Mouse (Mus musculus) right cerebral cortex, postnatal 10 days (tissue): ENCODE results near the gene Hivep2.

Source experiments
- DNase-seq, 2 experiments: peaks; one replicate each; pipeline ENCODE4 v3.0.0; 2021; ENCODE audit warnings: low spot score in 2 of 2

Gene Hivep2

DNA sequence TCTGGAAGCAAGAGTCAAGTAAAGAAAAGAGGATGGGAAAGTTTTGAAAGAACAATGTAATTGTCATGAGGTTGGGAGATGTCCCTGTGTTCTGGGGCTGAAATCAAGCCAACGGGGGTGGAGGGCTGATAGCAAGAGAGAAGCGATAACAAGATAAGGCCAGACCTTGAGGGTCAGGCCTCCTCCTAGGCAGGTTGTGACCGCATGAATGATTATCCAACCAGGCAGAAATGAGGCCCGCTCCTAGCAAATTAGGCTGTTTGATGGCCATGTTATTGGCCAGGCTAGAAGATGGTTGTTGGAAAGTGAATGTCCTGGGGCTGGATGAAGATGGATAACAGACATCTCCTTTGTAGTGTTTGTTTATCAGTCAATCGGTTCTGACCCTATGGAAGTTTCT is 5.4 kb downstream of the Hivep2 start:
- no peak for DNase-seq

DNA sequence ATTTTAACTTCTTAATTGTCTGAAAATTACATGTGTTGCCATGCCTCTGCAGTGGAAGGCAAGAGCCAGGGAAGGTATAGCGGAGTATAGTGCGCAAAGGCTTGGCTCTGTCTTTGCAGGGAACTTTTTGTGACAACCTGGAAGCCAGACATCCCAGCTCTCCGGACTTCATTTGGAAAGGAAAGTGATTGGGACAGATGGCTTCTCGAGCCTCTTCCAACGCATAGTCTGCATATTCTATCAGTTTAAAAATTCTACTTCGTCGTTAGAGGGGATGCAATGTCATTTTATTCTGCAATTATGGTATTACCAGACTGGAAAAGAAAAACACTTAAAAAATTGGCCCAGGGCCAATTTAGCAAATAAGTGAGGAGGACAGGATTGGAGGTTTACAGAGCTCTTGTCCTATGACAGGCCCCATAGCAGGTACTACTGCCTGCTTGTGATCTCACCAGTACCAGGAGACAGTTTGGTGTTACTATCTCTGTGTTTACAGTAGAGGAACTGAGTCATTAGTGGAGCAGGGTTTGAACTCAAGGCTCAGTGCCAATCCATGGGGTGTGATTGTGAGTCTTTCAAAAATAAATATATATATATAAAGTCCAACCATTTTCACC is 7.8 kb downstream of the Hivep2 start:
- DNase-seq: peak in 1 of 2 experiments; percentile 57

DNA sequence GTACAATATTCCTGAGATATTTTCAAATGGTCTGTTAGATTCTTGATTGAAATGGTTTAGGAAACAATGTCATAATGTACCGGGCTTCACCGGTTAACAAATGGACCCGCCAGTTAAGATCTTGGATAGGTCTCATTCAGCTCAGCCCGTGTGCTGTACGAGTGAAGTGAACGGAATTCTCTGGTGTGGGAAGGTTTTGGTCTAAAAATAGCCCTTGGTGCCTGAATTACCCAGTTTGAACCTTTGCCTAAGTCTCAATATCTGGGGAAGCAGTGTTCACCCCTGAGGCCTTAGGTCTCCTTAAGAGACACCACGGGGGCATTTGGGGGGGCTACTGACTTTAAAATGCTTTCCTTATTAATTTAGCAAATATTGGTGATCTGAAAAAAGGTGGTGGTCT is 8.6 kb downstream of the Hivep2 start:
- no peak for DNase-seq

DNA sequence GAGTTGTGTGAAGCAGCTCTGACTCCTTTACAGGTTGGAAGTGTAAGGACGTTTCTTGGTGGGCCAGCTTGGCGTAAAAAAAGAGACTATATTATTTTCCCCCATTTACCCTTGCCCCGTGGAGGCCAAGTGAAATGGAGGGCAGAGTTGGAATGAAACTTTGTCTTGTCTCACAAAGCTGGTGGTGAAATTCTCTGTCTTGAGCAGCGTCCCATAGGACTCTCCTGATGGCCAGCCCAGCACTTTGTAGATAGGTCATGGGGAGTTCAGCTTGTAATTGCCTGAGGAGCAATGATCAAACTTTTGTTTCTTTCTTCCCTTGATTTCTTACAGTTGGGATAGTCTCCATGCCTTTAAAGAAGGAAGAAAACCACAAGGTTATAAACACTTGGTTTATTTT is 10.0 kb downstream of the Hivep2 start:
- no peak for DNase-seq

DNA sequence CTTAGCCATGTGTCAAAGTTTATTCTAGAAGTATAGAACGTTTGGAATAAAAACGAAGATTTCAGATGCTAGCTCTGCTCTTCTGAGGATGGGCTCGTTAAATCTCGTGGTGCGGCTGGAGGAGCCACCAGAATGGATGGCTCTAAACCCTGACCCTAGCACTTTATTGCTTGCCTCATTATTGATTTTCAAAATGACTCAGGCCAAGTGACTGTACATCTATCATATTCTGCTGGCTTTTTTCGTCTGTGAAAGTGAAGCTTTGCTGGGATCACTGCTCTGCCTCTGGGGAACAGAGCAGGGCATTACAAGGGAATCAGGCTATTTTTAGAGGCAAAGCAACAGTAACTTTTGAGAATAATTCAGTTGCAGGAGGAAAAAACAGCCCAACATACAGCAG is 10.4 kb downstream of the Hivep2 start:
- DNase-seq: no peak

DNA sequence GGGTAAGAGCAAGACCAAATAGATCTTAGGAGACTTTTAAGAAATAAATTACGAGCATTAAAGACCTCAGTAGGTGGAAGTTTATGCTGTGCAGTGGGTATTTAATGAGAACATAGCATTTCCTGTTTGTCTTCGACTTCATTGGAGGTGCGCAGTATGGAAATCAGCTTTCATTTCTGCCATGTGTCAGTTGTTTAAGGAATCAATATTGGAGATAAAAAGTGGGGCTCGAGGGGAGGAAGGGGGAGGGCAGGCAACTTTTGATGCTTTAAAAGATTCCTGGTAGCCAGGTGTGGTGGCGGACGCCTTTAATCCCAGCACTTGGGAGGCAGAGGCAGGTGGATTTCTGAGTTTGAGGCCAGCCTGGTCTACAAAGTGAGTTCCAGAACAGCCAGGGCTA is 16.4 kb downstream of the Hivep2 start:
- DNase-seq: no peak

DNA sequence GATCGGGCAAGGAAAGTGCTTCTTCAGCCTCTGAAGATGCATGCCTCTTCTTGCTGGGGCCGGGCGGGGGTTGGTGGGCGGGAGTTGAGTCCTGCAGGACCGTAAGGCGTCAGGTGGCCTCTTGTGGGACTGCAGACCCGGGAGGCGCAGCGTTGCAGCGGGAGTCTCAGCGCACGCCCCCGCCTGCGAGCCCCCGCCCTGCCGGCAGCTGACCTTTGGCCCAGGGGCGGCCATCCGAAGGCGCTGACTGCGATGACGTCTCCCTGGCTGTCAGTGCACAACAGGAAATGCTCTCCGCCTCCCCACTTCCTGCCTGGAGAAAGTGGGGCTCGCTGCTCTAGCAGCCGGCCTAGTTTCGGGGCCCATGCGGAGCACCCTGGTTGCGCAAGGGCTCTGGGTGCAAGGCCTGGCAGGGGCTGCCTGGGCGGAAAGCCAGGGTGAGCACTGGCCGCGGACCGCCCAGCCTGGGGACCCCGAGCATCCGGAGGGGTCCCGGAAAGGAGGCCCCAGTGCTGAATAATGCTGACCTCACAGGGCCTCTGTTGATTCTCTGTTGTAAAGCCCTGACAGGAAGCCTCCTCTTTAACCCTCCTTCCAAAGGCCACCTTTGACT is 17.0 kb downstream of the Hivep2 start:
- DNase-seq: peak; percentile 74 to 76

DNA sequence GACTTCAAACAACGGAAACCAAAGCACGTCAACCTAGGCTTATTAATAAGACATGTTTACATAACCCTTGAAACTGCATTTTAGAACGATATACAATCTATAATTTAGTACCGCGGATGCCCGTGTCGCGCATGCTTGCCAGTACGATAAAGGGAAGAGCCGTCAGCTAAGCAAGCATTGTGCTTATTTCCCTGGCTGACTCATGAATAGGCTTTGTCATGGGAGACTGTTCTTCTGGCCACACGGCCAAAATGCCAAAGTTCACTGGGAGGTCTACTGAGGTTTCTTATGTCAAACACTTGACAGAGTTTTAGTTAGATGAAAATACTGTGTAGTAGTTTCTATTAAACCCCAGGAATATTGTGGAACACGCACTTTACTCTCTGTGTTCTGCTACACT is 17.8 kb downstream of the Hivep2 start:
- no peak for DNase-seq

DNA sequence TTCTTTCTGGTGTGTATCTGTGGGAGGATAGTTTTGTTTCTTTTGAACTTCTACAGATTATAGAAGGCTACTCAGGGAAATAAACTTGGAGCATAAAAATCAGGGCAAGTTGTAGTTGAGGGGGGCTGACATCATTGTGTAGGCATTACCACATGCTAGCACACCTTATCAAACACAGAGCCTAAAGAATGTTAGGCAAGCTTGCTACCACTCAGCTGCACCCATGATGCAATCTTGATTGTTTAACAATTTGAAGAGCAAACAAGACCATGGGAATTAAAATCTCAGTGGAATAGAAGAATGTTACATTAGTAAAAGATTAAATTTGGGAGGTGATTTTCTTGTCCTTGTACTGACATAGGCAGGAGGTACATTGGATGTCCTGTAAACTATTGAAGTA is 18.4 kb downstream of the Hivep2 start:
- DNase-seq: no peak

DNA sequence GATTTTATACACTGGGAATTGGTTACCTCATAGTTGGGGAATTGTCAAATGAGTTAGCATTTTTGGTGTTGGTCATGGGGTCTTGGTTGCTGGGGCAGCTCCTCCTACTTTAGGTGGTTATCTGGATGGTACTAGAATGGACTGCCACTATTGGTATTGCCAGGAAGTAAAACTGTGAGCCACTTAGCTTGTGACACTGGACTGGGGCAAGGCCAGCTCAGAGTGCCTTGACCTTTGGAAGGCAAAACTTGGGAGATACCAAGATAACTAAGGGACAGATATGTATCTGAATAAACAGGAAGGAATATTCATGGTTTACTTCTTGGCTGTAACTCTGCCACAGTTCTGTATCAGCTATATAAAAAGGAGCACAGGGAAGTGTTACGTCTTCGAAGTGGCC is 20.7 kb downstream of the Hivep2 start:
- DNase-seq: no peak

DNA sequence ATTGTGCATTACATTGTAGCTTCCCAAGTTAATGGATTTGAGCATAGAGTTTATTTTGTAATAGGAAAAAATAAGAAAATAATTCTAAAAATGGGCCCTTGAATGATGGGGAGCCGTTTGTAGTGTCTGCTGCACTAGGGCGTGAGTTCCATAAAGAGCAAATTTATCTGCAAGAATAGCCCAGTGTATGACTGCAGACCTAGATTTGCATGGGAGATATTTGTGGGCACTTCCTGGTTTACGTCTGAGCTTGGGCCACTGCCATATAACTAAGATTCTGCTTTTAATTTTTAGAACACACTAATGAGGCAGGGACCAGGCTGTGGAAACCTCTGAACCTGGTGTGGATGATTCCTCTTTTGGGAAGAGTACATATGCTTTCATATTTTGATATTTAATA is 21.5 kb downstream of the Hivep2 start:
- no peak for DNase-seq

DNA sequence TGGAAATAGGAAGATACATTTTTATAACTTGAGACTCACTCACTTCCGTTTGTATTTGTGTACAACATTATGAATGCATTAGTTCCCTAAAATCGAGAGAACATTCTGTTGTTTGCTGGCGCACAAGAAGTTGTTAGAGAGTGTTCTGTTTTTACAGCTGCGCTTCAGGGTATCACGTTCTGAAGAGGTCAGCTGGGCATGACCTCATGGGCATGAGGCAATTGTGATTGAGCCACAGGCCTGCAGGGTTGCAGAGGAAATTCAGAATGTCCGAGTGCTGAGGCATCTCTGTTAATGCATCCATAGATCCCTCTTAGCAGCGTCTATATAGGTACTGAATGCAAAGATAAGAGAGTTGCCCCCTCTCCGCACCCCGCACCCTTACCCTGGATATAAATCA is 22.4 kb downstream of the Hivep2 start:
- DNase-seq: no peak

DNA sequence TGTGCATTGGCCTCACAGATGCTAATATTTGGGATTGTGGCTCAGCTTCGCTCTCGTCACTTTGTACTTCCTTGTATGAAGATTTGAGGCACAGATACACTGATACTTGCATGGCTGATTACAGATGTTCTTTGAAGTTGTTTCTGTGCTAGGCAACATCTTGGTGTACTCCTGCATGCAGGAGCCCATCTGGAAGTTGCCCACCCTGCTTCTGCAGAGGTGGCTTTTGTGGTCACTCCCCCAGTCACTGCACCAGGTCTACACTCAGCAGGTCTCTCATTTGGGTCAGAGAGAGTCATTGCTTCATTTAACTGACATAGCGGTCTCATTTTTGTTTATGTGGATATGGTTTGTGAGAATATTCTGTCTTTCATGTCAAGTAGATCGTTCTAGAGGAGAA is 22.9 kb downstream of the Hivep2 start:
- DNase-seq: no peak

DNA sequence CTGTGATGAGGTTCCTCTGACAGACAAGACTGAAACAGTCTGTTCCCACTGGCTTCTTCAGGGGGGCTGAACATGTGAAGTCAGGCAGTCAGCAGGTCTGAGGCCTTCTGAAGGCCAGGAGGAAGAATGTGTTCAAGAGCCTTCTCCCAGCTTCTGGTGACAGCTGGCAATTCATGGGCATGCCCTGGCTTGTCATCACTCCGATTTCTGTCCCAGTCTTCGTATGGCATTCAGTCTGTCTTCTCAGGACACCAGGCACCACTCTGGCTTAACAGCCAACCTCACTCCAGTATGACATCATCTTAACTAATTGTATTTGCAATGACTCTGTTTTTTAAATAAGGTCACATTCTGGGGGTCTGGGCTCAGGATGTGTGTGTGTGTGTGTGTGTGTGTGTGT is 25.0 kb downstream of the Hivep2 start:
- DNase-seq: no peak

DNA sequence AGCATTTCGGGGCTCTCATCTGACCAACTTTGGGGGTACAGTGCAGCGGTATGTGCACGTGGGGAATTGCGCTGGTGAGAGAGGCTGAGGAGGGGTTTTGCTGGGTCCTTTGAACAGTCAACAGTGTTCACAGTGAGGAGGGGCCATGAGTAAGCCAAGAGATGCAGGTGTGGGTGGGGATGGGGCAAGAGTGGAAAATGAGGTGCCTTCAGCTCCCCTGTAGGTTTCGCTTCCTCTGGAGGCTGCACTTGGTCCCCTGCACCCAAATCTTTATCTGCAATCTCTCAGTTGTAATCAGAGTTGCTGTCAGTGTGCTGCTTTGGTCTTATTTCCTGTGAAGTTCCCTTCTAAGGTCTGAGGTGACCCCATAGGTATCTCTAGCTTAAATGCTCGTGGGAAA is 27.5 kb downstream of the Hivep2 start:
- DNase-seq: no peak

DNA sequence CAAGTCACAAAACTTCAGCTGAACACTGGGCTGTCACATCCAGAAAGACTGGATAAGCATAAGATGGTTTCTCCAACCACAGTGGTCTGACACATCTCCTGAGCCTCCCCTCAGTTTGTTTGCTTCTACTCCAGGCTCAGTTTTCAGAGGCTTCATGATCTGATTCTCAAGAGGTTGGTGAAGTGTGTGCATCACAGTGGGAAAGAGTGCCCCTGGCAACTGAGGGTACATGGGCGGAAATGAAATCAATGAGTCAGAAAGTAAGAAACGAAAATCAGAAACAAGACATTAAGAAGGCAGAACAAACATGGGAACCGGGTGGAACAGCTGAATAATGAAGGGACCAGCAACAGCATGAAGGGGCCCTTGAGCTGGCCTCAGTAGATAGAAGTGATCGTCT is 31.5 kb downstream of the Hivep2 start:
- DNase-seq: no peak

DNA sequence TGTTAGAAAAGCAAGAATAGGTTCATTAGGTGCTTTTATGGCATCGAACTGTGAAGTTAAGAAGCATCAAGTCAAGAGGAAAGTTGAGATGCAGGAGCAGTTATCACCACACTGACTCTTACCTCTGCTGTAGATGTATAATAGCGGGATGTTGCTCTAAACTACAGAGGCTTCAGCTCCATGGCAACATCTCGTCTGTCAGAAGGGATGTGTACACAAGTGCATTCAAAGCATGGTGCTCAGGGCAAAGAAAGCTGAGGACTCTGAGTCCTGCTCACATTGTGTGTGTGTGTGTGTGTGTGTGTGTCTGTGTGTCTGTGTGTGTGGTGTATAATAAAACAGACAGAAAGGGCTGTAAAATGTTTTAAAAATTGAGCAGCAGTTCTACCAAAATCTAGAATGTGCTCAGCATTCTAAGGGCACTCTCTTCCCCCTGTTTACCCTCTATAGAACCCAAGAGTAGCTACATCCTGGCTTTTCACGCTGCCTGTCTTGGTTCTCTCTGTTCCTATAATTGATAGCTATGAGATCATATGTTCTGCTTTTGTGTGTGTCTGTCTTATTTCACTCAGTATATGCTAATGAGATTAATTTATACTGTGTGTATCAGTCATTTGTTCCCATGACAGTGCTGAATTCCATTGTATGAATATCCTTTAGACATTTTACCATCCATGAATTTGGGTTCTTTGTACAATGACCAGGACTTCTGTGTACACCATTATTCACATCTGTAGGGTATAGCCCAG is 39.1 kb downstream of the Hivep2 start:
- DNase-seq: no peak

DNA sequence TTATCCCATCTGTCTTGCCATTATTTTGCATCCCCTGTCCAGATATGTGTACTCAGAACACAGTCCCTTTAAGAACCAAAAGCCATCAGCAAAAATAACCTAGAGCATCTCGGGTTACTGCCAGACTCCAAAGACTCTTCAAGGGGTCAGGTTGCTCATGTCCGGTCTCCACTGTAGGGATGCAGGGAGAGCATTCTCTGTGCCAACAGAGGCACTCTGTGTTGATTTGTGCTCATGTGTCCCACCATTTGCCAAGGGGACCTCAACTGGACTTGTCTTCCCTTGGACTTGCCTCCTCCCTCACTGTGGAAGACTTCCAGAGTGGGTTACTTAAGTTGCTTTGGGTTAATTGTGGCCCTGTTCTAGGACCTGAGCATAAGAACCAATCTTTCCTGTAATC is 43.8 kb downstream of the Hivep2 start:
- DNase-seq: no peak

DNA sequence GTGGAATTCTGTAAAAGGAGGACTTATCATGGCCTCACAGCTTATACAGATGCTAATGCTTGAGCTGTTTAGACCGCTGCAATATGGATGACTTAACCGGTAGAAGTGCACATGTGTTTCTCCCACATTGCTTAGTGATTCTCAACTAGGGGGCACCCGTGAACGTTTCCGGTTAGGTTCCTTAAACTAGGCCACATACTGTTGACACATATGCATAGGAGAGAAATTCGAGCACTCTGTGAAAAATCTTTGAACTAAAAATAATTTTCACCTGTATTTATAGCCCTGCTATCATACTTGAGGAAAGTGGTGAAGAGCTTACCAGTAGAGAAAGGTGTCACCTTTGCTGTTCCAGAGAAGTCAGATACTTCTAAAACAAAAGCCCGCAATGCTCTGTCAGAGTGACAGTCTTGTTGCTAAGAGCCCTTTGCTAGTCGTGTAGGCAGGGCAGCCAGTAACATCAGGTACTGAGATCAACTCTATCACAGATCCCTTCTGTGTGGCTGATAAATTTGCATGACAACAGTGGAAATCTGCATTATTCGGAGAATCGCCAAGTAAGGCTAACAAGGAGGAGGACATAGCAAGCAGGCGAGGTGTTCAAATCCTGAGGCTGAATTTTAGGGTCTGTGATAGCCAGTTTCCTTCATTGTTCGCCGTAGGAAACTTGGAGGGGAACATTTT is 50.6 kb downstream of the Hivep2 start:
- no peak for DNase-seq

DNA sequence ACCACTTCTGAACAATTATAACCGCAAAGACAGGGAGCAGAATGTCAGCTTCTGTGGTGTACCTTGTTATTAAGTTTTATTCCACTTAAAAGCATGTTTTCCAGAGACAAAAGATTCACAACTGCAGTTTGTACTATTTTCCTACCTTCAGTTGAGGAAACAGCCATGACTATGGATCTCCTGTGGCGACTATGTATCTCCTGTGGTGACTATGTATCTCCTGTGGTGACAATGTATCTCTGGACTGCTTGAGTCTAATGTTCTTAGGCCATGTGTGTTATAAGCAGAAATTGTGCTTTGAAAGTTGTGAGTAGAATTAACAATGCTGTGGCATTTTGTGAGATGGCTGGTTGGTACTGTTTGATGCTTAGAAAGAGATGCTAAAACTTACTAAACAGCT is 51.5 kb downstream of the Hivep2 start:
- no peak for DNase-seq

DNA sequence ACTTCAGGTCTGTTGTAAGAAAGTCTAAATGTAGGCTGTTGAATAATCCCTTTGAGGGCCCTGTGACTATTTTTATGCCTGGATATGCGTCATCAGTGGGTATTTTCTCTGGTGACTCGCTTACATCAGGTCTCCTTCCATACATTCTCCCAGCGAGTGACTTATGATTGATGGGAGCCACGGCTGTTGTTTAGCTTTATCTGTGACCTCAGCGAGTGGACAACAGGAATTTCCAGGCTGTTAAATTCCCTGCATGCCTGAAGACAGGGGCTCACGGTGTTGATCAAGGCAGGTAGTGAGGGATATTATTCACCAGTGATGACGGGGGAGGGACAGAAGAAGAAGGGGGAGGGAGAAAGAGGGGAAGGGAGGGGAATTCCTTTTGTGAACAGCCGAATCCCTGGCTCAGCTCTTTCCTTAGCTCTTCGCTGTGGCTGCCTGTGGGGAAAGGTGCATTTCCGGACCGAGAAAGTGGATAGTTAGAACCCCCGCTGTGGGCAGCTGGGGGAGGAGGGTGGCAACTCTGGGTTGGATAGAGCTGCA is 52.0 kb downstream of the Hivep2 start:
- peak in 1 of 2 experiments; percentile 43 for DNase-seq

DNA sequence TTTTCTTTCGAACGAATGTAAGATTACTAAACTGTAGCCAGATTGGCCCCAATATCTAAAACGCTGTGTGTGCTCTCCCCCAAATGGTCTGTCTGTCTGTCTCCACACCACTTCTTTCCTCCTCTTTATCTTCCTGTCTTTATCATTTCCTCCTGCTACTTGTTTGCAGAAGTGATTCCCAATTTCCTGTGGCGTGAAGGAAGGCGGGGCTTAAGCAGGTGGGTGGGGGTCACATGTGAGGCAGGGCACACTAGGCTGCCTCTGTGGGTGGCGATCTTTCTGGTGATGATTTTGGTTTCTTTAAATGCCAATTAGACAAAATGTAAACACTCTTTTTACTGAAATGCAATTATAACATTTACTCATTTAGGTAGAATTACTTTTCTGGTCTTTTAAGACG is 52.8 kb downstream of the Hivep2 start:
- no peak for DNase-seq

DNA sequence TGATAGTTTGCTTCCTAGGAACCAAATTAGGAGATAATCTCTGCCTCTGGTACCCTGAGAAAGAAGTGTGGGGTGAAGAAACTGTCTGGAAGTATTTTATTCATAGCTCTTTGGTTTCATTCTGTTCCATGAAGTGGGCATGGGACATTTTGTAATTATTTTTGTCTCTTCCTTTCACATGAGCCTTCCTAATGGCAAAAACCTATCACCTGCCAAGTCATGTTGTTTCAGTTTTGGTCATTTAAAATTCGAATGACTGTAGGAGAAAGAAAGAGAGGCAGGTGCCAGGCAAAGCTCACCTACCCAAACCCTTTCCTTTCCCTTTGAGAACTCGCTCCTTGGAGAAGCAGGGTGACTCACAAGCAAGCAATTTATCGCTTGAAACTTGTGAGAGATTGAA is 53.3 kb downstream of the Hivep2 start:
- no peak for DNase-seq
